Mouse (Mus musculus): Measurements from ENCODE around the gene Fancc. TPM values are rescaled to one million over a fixed set of nuclear protein-coding genes. Genes with fewer than 3 reads are reported as not detected.

Fancc gene
- polyA plus RNA-seq, 2 experiments: 6.9 to 8.6 TPM

DNA sequence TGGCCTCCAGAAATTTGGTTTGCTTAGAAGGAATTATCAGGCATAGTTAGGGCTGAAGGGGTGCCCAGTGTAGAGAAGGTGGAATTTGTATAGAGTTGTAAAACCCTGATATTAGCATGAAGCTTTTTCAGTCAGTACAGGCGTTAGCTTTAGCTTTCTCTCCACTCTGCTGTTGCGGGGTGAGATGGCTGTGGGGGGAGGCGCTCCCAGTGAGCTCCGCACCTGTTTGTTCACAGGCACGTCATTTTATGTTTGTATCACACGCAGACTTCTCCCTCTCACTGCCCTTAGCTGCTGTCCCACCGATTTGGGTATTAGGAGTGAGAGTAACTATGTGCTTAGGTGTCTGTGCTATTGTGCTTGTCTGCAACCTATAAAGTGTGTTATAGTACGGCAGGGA, 215.9 kb downstream of the Fancc start:
- H3K36me3 ChIP-seq (replicated peaks; ENCODE audit: control insufficient read depth, insufficient read depth, low read depth): no peaks in the 10 kb centered on the region
- TF ChIP-seq EP300 (IDR thresholded peaks at IDR 0.05; ENCODE audit: low read depth): no peak
- no peak for TF ChIP-seq CTCF (IDR thresholded peaks at IDR 0.05; ENCODE audit: low read depth)
- peaks cover 0 to 10% of the 10 kb centered on the region in 2 experiments; a peak in 3 of 4 replicates for H3K4me1 ChIP-seq (replicated peaks; ENCODE audit: control insufficient read depth in 2 of 2, insufficient read depth in 2 of 2, low read length in 1 of 2)
- no peak overlapping the region for H3K27ac ChIP-seq
- no peaks in the 10 kb centered on the region for H3K9me3 ChIP-seq (ENCODE audit: control insufficient read depth, low read length)
- H3K4me3 ChIP-seq (ENCODE audit: insufficient read depth in 1 of 2, low read depth in 2 of 2, low read length in 2 of 2): no peak overlapping the region
- DNase-seq (ENCODE audit: low read depth in 3 of 3, low spot score in 3 of 3) (no peak), ATAC-seq (ENCODE audit: insufficient read depth) (no peak)
- H3K9ac ChIP-seq (replicated peaks): no peak overlapping the region
- H3K4me2 ChIP-seq (ENCODE audit: low read depth): no peak overlapping the region
- no peaks in the 10 kb centered on the region for H3K27me3 ChIP-seq (ENCODE audit: control insufficient read depth, insufficient read depth, low read length)
- 84% methylated on average over 8 of the region's 8 CpGs for WGBS (ENCODE audit: insufficient replicate concordance)

DNA sequence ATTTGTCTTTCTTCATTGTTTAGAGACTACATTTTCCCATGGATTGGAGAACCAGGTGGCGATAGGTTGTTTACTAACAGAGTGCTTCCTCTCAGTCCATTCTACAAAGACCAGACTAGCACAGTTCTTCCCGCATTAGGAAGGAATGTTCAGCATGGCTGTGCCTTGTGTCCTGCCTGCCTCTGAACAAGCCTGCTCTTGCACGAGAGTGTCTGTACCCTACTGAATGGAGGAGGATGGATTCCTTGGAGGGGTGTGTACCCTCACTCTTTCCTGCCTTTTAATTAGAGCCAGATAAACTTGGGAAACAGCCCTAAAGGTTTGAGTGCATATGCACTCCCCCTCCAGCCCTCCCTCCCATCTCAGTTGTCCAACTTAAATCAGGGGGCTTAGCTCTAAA, 216.7 kb downstream of the Fancc start:
- no peaks in the 10 kb centered on the region for H3K27me3 ChIP-seq (ENCODE audit: control insufficient read depth, insufficient read depth, low read length)
- 65% methylated on average over 3 of the region's 3 CpGs for WGBS (ENCODE audit: insufficient replicate concordance)
- H3K4me2 ChIP-seq (ENCODE audit: low read depth): no peak overlapping the region

DNA sequence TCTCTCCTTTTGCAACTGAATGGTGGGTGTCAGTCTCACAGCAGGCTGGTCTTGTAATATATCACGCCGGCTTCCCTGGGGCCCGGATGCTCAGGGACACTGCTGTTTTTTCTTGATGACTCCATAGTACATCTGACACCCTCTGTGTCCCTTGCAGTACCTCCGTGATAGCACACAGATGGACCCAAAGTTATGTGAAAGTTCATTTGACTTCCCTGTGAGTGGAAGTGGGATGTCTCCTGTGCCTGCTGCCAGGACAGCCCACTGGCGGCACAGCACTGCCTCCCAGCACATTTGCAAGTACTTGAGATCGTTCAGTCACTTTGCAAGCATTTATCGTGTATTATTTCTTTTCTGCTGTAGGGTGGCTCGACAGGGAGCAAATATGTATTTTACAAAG, 217.3 kb downstream of the Fancc start:
- no peak for TF ChIP-seq EP300 (IDR thresholded peaks at IDR 0.05; ENCODE audit: low read depth)
- TF ChIP-seq CTCF (IDR thresholded peaks at IDR 0.05; ENCODE audit: low read depth): no peak
- H3K4me1 ChIP-seq (replicated peaks; ENCODE audit: control insufficient read depth in 2 of 2, insufficient read depth in 2 of 2, low read length in 1 of 2): peaks cover 0 to 13% of the 10 kb centered on the region in 2 experiments; a peak in 3 of 4 replicates
- 68% methylated on average over 8 of the region's 8 CpGs for WGBS (ENCODE audit: insufficient replicate concordance)
- H3K27me3 ChIP-seq (ENCODE audit: control insufficient read depth, insufficient read depth, low read length): no peaks in the 10 kb centered on the region
- no peaks in the 10 kb centered on the region for H3K36me3 ChIP-seq (replicated peaks; ENCODE audit: control insufficient read depth, insufficient read depth, low read depth)
- H3K9ac ChIP-seq (replicated peaks): no peak overlapping the region
- H3K4me3 ChIP-seq (ENCODE audit: insufficient read depth in 1 of 2, low read depth in 2 of 2, low read length in 2 of 2): no peak overlapping the region
- H3K9me3 ChIP-seq (ENCODE audit: control insufficient read depth, low read length): no peaks in the 10 kb centered on the region
- no peak overlapping the region for H3K27ac ChIP-seq
- no peak overlapping the region for H3K4me2 ChIP-seq (ENCODE audit: low read depth)
- ATAC-seq (ENCODE audit: insufficient read depth) (no peak), DNase-seq (ENCODE audit: low read depth in 3 of 3, low spot score in 3 of 3) (no peak)

More for the DNA sequence above, 216.7 kb downstream of the Fancc start:
- TF ChIP-seq EP300 (IDR thresholded peaks at IDR 0.05; ENCODE audit: low read depth) (no peak), CTCF (IDR thresholded peaks at IDR 0.05; ENCODE audit: low read depth) (no peak)
- ATAC-seq (ENCODE audit: insufficient read depth): no peak
- Histone ChIP-seq H3K9ac (replicated peaks) (no peak overlapping the region), H3K4me1 (replicated peaks; ENCODE audit: control insufficient read depth in 2 of 2, insufficient read depth in 2 of 2, low read length in 1 of 2) (peaks cover 0 to 13% of the 10 kb centered on the region in 2 experiments; a peak in 3 of 4 replicates), H3K36me3 (replicated peaks; ENCODE audit: control insufficient read depth, insufficient read depth, low read depth) (no peaks in the 10 kb centered on the region), H3K27ac (no peak overlapping the region), H3K9me3 (ENCODE audit: control insufficient read depth, low read length) (no peaks in the 10 kb centered on the region), H3K4me3 (ENCODE audit: insufficient read depth in 1 of 2, low read depth in 2 of 2, low read length in 2 of 2) (no peak overlapping the region)
- DNase-seq (ENCODE audit: low read depth in 3 of 3, low spot score in 3 of 3): no peak

DNA sequence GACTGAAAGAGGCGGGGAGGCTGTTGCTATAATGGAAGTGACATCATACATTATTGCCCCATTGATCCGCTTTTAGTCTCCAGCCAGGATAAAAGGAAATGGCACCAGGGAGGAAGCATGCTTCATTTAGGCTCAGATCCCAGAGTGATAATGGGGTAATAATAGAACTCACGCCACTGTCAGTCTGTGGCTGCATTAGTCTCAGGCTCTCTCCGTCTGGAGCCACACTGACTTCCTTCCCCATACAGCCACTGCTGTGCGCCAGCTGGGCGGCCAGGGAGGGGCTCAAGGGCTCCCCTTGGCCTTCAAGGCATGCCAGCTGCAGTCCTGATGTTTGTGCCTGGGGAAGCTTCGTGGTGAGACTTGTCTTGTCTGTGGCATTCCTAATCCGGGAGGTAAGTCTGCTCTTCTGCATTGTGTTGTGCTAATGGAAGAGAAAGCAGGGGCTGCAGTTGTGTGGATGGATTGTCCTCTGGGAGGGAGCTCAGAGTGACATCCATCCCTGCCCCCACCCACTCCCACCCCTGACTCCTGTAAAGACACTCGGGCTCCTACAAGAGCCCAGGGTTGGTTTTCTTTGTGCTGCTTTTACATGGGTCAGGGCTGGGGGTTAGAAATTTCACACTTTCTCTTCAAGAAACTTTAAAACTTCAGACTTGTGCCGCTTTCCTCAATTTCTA, 218.1 kb downstream of the Fancc start:
- Histone ChIP-seq H3K4me2 (ENCODE audit: low read depth) (0 out of 2 replicates have a peak overlapping the region, but pooled peaks have one; percentile 9), H3K27me3 (ENCODE audit: control insufficient read depth, insufficient read depth, low read length) (no peaks in the 10 kb centered on the region), H3K4me3 (ENCODE audit: insufficient read depth in 1 of 2, low read depth in 2 of 2, low read length in 2 of 2) (no peak overlapping the region), H3K36me3 (replicated peaks; ENCODE audit: control insufficient read depth, insufficient read depth, low read depth) (no peaks in the 10 kb centered on the region), H3K4me1 (replicated peaks; ENCODE audit: control insufficient read depth in 2 of 2, insufficient read depth in 2 of 2, low read length in 1 of 2) (peaks cover 0 to 13% of the 10 kb centered on the region in 2 experiments; a peak in 3 of 4 replicates), H3K9ac (replicated peaks) (no peak overlapping the region), H3K9me3 (ENCODE audit: control insufficient read depth, low read length) (no peaks in the 10 kb centered on the region), H3K27ac (no peak overlapping the region)
- no peak for DNase-seq (ENCODE audit: low read depth in 3 of 3, low spot score in 3 of 3)
- WGBS (ENCODE audit: insufficient replicate concordance): 37% methylated on average over 10 of the region's 10 CpGs
- 0 out of 2 replicates have a peak, but pooled peaks have one; percentile 37 for ATAC-seq (ENCODE audit: insufficient read depth)
- TF ChIP-seq EP300 (IDR thresholded peaks at IDR 0.05; ENCODE audit: low read depth): no peak
- no peak for TF ChIP-seq CTCF (IDR thresholded peaks at IDR 0.05; ENCODE audit: low read depth)

DNA sequence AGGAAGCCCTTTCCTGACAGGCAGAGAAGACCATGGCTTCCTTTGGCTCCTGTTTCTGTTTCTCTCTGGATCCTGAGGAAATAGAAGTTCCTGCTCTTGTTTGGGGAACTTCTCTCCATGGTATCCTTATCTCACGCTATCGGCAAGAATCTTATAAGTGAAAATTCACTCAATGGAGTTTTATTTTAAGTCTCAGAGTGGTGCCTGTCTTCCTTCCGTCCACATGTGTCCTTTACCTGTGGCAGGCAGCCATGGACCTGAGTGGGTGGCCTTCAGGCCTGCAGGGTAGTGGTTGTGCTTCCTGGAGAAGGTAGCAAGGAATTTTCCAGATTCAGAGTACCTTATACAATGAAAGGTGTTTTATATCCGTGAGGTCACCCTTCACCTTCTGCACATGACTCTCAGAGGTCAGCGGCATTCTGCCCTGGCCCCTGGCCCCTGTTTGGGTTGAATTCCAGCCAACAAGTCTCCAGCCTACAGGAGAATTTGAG, 218.9 kb downstream of the Fancc start:
- WGBS (ENCODE audit: insufficient replicate concordance): 34% methylated on average over 5 of the region's 5 CpGs
- Histone ChIP-seq H3K9ac (replicated peaks) (no peak overlapping the region), H3K4me1 (replicated peaks; ENCODE audit: control insufficient read depth in 2 of 2, insufficient read depth in 2 of 2, low read length in 1 of 2) (peaks cover 0 to 13% of the 10 kb centered on the region in 2 experiments; a peak in 3 of 4 replicates), H3K4me2 (ENCODE audit: low read depth) (0 out of 2 replicates have a peak overlapping the region, but pooled peaks have one; percentile 9), H3K4me3 (ENCODE audit: insufficient read depth in 1 of 2, low read depth in 2 of 2, low read length in 2 of 2) (no peak overlapping the region), H3K27me3 (ENCODE audit: control insufficient read depth, insufficient read depth, low read length) (no peaks in the 10 kb centered on the region), H3K36me3 (replicated peaks; ENCODE audit: control insufficient read depth, insufficient read depth, low read depth) (no peaks in the 10 kb centered on the region), H3K9me3 (ENCODE audit: control insufficient read depth, low read length) (no peaks in the 10 kb centered on the region), H3K27ac (no peak overlapping the region)
- DNase-seq (ENCODE audit: low read depth in 3 of 3, low spot score in 3 of 3) (no peak), ATAC-seq (ENCODE audit: insufficient read depth) (no peak)
- TF ChIP-seq EP300 (IDR thresholded peaks at IDR 0.05; ENCODE audit: low read depth): no peak
- TF ChIP-seq CTCF (IDR thresholded peaks at IDR 0.05; ENCODE audit: low read depth): no peak
